Mouse (Mus musculus) heart, postnatal 36 days (tissue): ENCODE measurements around the gene Secisbp2. TPM values are rescaled to one million over a fixed set of nuclear protein-coding genes. Genes with fewer than 3 reads are reported as not detected.

Source experiments
- DNase-seq, 2 experiments: peaks; one replicate each; pipeline ENCODE4 v3.0.0; 2021 to 2022
- intact Hi-C: fragments of 180-260 bp; cut with DNase I; formaldehyde crosslinking; loops from one replicate; pipeline ENCODE4 v1.15.1; 2025
- total RNA-seq, 2 experiments: library from RNA; stranded (reverse); gene quantifications; 2 replicates each; pipeline ENCODE4 v1.2.3; 2021

Secisbp2 gene
- total RNA-seq, 2 experiments from 2014 or later, result 12.6 to 14.2 TPM

GRCm38 (mm10) chr13:51725926-51726574 is 74.6 kb downstream of the Secisbp2 start:
- no peak for DNase-seq
- intact Hi-C loops, result loop anchor here (5.0 kb wide), 1 partner anchor 86 kb away; no protein-coding TSS in a partner anchor

- DNase-seq, result no peak
- intact Hi-C loops, result loop anchor here (5.0 kb wide), 1 partner anchor 85 kb away; no protein-coding TSS in a partner anchor
Measured at GRCm38 (mm10) chr13:51727364-51727763, 75.9 kb downstream of the Secisbp2 start.

DNA sequence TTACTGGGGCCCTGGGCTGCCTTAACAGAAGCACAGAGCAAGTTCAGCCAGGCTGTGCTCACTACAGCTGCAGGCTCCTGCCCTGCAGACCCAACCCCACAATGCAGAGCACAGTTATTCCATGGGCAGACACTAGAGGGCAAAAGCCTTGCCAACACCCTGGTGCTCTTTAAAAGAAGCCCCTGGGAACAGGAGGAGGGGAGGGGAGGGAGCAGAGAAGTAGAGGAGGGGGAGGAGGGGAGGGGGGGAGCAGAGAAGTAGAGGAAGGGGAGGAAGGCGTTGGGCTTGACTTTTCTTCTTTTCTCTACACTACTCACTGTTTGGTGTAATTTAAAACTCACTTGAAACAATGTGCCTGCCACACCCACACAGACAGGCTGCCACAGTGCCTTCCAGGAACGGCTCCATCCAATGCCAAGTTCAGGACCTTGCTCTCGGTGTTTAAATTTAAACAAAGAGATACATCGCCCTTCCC is 78.4 kb downstream of the Secisbp2 start:
- DNase-seq, result no peak
- intact Hi-C loops, result loop anchor here (5.0 kb wide), 2 partner anchors 62 to 82 kb away; partner anchors contain the start of gene Sema4d

DNA sequence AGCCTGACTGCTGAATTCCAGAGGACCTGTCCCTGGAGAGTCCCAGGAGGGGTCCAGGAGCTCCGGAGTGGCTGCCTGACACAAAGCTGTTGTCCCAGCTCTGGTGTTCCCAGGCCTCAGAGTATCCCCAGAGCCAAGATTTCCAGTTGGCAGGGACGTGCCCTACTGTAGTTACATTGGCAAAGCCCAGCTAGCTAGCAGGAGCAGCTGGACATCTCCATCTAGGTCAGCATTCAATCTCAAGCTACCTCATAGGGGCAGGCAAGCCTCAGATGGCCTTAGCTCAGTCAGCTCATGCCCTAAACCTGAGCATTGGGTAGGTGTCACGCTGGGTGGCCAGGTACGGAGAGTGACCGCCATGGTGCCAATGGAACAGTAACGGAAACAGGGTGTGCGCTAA is 80.0 kb downstream of the Secisbp2 start:
- DNase-seq, result no peak

GRCm38 (mm10) chr13:51732097-51732664 is 80.7 kb downstream of the Secisbp2 start:
- DNase-seq, result no peak
- intact Hi-C loops, result loop anchor here (5.0 kb wide), 1 partner anchor 60 kb away; the partner anchor contains the start of gene Sema4d

More for the DNA sequence above, 80.0 kb downstream of the Secisbp2 start:
- intact Hi-C loops, result loop anchor here (5.0 kb wide), 1 partner anchor 61 kb away; the partner anchor contains the start of gene Sema4d

Other genes with a start within 250 kb of the Secisbp2 start
- gene S1pr3, start 243.1 kb upstream of the Secisbp2 start, total RNA-seq, result 10 to 100 TPM; 12.6 to 13.8 TPM
- 1 to 10 TPM; 1.4 to 2.2 TPM for gene Shc3, start 82.3 kb upstream of the Secisbp2 start, total RNA-seq
- gene Cks2, start 6.5 kb upstream of the Secisbp2 start, total RNA-seq, result 1 to 10 TPM; 1.6 to 1.8 TPM
- gene Sema4d, start 142.1 kb downstream of the Secisbp2 start, total RNA-seq, result 10 to 100 TPM; 69.8 to 77.5 TPM
- gene Gadd45g, start 195.0 kb downstream of the Secisbp2 start, total RNA-seq, result 10 to 100 TPM in 1 of 2 experiments, 1 to 10 TPM in 1; 9.5 to 10.7 TPM